Mouse (Mus musculus): ENCODE data around the gene Anks6. TPM values are rescaled to one million over a fixed set of nuclear protein-coding genes. Genes with fewer than 3 reads are reported as not detected.
"Not testable (repeated sequence)": the region's sequence is repeated elsewhere in the genome, so short reads cannot be mapped to it uniquely, and the experiment has no call there.

Anks6 gene
- total RNA-seq (2014; fragmentation: Nextera tagmentation) (0.32 TPM in 1 of 2 replicates, not detected in the other), total RNA-seq (2017) (0.09 TPM in 1 of 2 replicates, not detected in the other)

- no peak for ATAC-seq (replicated peaks; ENCODE audit: low FRiP score, low TSS enrichment, poor library complexity, severe bottlenecking)
Measured at GRCm38 (mm10) chr4:47056791-47057509, at the start of gene Anks6. Anks6 (minus strand) TSS chr4:47057427.

- ATAC-seq (replicated peaks; ENCODE audit: low FRiP score, low TSS enrichment, poor library complexity, severe bottlenecking) = no peak
Measured at GRCm38 (mm10) chr4:47103561-47103960, 46.3 kb upstream of the Anks6 start.

- ATAC-seq (replicated peaks; ENCODE audit: low FRiP score, low TSS enrichment, poor library complexity, severe bottlenecking) = no peak
Measured at GRCm38 (mm10) chr4:47093647-47094046, 36.4 kb upstream of the Anks6 start.

- ATAC-seq (replicated peaks; ENCODE audit: low FRiP score, low TSS enrichment, poor library complexity, severe bottlenecking) = no peak
Measured at GRCm38 (mm10) chr4:47093161-47093560, 35.9 kb upstream of the Anks6 start.

- 0 out of 2 replicates have a peak, but pooled peaks have one; percentile 26 for ATAC-seq (replicated peaks; ENCODE audit: low FRiP score, low TSS enrichment, poor library complexity, severe bottlenecking)
Measured at GRCm38 (mm10) chr4:47092387-47093021, 35.3 kb upstream of the Anks6 start.

GRCm38 (mm10) chr4:47091493-47092386, 34.5 kb upstream of the Anks6 start, which contains the start of gene Galnt12:
Galnt12 (plus strand) TSS chr4:47091909.
- 0 out of 2 replicates have a peak, but pooled peaks have one; percentile 47 for ATAC-seq (replicated peaks; ENCODE audit: low FRiP score, low TSS enrichment, poor library complexity, severe bottlenecking)

GRCm38 (mm10) chr4:47088671-47089070, 31.4 kb upstream of the Anks6 start:
- no peak for ATAC-seq (replicated peaks; ENCODE audit: low FRiP score, low TSS enrichment, poor library complexity, severe bottlenecking)

GRCm38 (mm10) chr4:47083824-47084223, 26.6 kb upstream of the Anks6 start:
- no peak for ATAC-seq (replicated peaks; ENCODE audit: low FRiP score, low TSS enrichment, poor library complexity, severe bottlenecking)

- no peak for ATAC-seq (replicated peaks; ENCODE audit: low FRiP score, low TSS enrichment, poor library complexity, severe bottlenecking)
Measured at GRCm38 (mm10) chr4:47080647-47081010, 23.4 kb upstream of the Anks6 start.

GRCm38 (mm10) chr4:47079997-47080646, 22.9 kb upstream of the Anks6 start:
- ATAC-seq (replicated peaks; ENCODE audit: low FRiP score, low TSS enrichment, poor library complexity, severe bottlenecking) = no peak

GRCm38 (mm10) chr4:47075054-47075453, 17.8 kb upstream of the Anks6 start:
- ATAC-seq (replicated peaks; ENCODE audit: low FRiP score, low TSS enrichment, poor library complexity, severe bottlenecking) = no peak

- ATAC-seq (replicated peaks; ENCODE audit: low FRiP score, low TSS enrichment, poor library complexity, severe bottlenecking) = no peak
Measured at GRCm38 (mm10) chr4:47060900-47061299, 3.7 kb upstream of the Anks6 start.

- ATAC-seq (replicated peaks; ENCODE audit: low FRiP score, low TSS enrichment, poor library complexity, severe bottlenecking) = peak; percentile 22; the same call in 1 of the 2 replicates
Measured at GRCm38 (mm10) chr4:47057510-47058325, 491 bp upstream of the Anks6 start.

- no peak for ATAC-seq (replicated peaks; ENCODE audit: low FRiP score, low TSS enrichment, poor library complexity, severe bottlenecking)
Measured at GRCm38 (mm10) chr4:47055570-47056080, 1.6 kb downstream of the Anks6 start.

GRCm38 (mm10) chr4:47055170-47055569, 2.1 kb downstream of the Anks6 start:
- not testable (repeated sequence) for ATAC-seq (replicated peaks; ENCODE audit: low FRiP score, low TSS enrichment, poor library complexity, severe bottlenecking)

- no peak for ATAC-seq (replicated peaks; ENCODE audit: low FRiP score, low TSS enrichment, poor library complexity, severe bottlenecking)
Measured at GRCm38 (mm10) chr4:47051905-47052304, 5.3 kb downstream of the Anks6 start.

- no peak for ATAC-seq (replicated peaks; ENCODE audit: low FRiP score, low TSS enrichment, poor library complexity, severe bottlenecking)
Measured at GRCm38 (mm10) chr4:47050642-47051381, 6.4 kb downstream of the Anks6 start.

- peak; percentile 82 for ATAC-seq (replicated peaks; ENCODE audit: low FRiP score, low TSS enrichment, poor library complexity, severe bottlenecking)
Measured at GRCm38 (mm10) chr4:47050167-47050566, 7.1 kb downstream of the Anks6 start.
